ENCODE assay signal across 13 mouse cellular contexts in genomic region chr16:28345323-28345722, GRCm38 (mm10).
DNase-seq lines count a peak whose midpoint lies in the region; ATAC-seq lines count a peak whose summit lies in the region.
"Had no signal": no experiment of that assay in that cellular context is flagged by ENCODE, and none has a peak within 500 bp of the region (broad histone marks: within the 10 kb centered on the region; RNA-seq: fewer than 3 reads in every experiment).

No protein-coding gene starts in this region.

- DNase-seq in hindbrain, embryonic 11.5 days (ENCODE audit: low spot score): peak; percentile 19
- no peak for DNase-seq in hindbrain, embryonic 10.5 days (ENCODE audit: low spot score)
- DNase-seq in midbrain, embryonic 10.5 days (ENCODE audit: low spot score): no peak
- peak; percentile 34 for DNase-seq in right cerebral cortex, postnatal 25 days
- DNase-seq in lung, postnatal 4 days: no peak
- DNase-seq in MN1 (ENCODE audit: low spot score): no peak
- DNase-seq: thymus, postnatal 25 days had no signal

- H3K27ac ChIP-seq in hindbrain, embryonic 11.5 days (ENCODE audit: low read depth, low read length): no peak overlapping the region
- H3K27ac ChIP-seq in hindbrain, embryonic 10.5 days: no peak overlapping the region
- no peak overlapping the region for H3K27ac ChIP-seq in midbrain, embryonic 15.5 days
- H3K27ac ChIP-seq in midbrain, embryonic 10.5 days (replicated peaks): no peak overlapping the region
- no peak overlapping the region for H3K27ac ChIP-seq in hindbrain, embryonic 16.5 days (ENCODE audit: low read depth, low read length)
- H3K27ac ChIP-seq: limb, embryonic 13.5 days; neural tube, embryonic 13.5 days had no signal

- WGBS in hindbrain, embryonic 11.5 days: 53% methylated on average over 6 of the region's 6 CpGs
- WGBS in hindbrain, embryonic 10.5 days: 66% methylated on average over 6 of the region's 6 CpGs
- 51% methylated on average over 6 of the region's 6 CpGs for WGBS in midbrain, embryonic 15.5 days
- 67% methylated on average over 6 of the region's 6 CpGs for WGBS in midbrain, embryonic 10.5 days
- 35% methylated on average over 6 of the region's 6 CpGs for WGBS in hindbrain, embryonic 16.5 days

- no peaks in the 10 kb centered on the region for H3K27me3 ChIP-seq in hindbrain, embryonic 11.5 days (ENCODE audit: control insufficient read depth, insufficient read depth, low read length)
- H3K27me3 ChIP-seq in hindbrain, embryonic 10.5 days (ENCODE audit: insufficient read depth, poor library complexity, severe bottlenecking): no peaks in the 10 kb centered on the region
- H3K27me3 ChIP-seq in midbrain, embryonic 15.5 days (replicated peaks): no peaks in the 10 kb centered on the region
- no peaks in the 10 kb centered on the region for H3K27me3 ChIP-seq in midbrain, embryonic 10.5 days (ENCODE audit: low read depth, poor library complexity, severe bottlenecking)
- H3K27me3 ChIP-seq in hindbrain, embryonic 16.5 days (replicated peaks; ENCODE audit: control insufficient read depth, insufficient read depth, low read length): no peaks in the 10 kb centered on the region
- H3K27me3 ChIP-seq: limb, embryonic 13.5 days; neural tube, embryonic 13.5 days had no signal

- ATAC-seq in hindbrain, embryonic 11.5 days (ENCODE audit: low FRiP score): peak; percentile 45; the same call in 1 of the 2 replicates
- peak; percentile 66; the same call in 1 of the 2 replicates for ATAC-seq in midbrain, embryonic 15.5 days (replicated peaks)
- peak; percentile 94 for ATAC-seq in hindbrain, embryonic 16.5 days
- ATAC-seq: intestine, postnatal 0 days had no signal

- H3K4me3 ChIP-seq in hindbrain, embryonic 11.5 days (ENCODE audit: low read depth, low read length): no peak overlapping the region
- H3K4me3 ChIP-seq in hindbrain, embryonic 10.5 days: no peak overlapping the region
- H3K4me3 ChIP-seq in midbrain, embryonic 15.5 days: no peak overlapping the region
- H3K4me3 ChIP-seq in midbrain, embryonic 10.5 days: no peak overlapping the region
- no peak overlapping the region for H3K4me3 ChIP-seq in hindbrain, embryonic 16.5 days (ENCODE audit: low read length)
- H3K4me3 ChIP-seq: limb, embryonic 13.5 days; neural tube, embryonic 13.5 days had no signal

- H3K4me2 ChIP-seq in hindbrain, embryonic 11.5 days (replicated peaks; ENCODE audit: low read depth, low read length): no peak overlapping the region
- no peak overlapping the region for H3K4me2 ChIP-seq in midbrain, embryonic 15.5 days
- H3K4me2 ChIP-seq in hindbrain, embryonic 16.5 days (ENCODE audit: low read length): no peak overlapping the region
- H3K4me2 ChIP-seq: heart, embryonic 11.5 days; limb, embryonic 13.5 days; neural tube, embryonic 13.5 days had no signal

- no peaks in the 10 kb centered on the region for H3K4me1 ChIP-seq in hindbrain, embryonic 11.5 days (replicated peaks; ENCODE audit: control insufficient read depth, insufficient read depth, low read length)
- no peaks in the 10 kb centered on the region for H3K4me1 ChIP-seq in hindbrain, embryonic 10.5 days (replicated peaks)
- H3K4me1 ChIP-seq in midbrain, embryonic 15.5 days: no peaks in the 10 kb centered on the region
- no peaks in the 10 kb centered on the region for H3K4me1 ChIP-seq in midbrain, embryonic 10.5 days
- no peaks in the 10 kb centered on the region; the same call in 1 of the 2 replicates for H3K4me1 ChIP-seq in hindbrain, embryonic 16.5 days (ENCODE audit: control insufficient read depth, insufficient read depth, low read depth, low read length)
- H3K4me1 ChIP-seq: limb, embryonic 13.5 days; neural tube, embryonic 13.5 days had no signal

- H3K36me3 ChIP-seq in hindbrain, embryonic 11.5 days (ENCODE audit: control insufficient read depth, insufficient read depth, low read length): no peaks in the 10 kb centered on the region
- no peaks in the 10 kb centered on the region for H3K36me3 ChIP-seq in hindbrain, embryonic 10.5 days
- H3K36me3 ChIP-seq in midbrain, embryonic 15.5 days (replicated peaks): no peaks in the 10 kb centered on the region
- H3K36me3 ChIP-seq in midbrain, embryonic 10.5 days: no peaks in the 10 kb centered on the region
- no peaks in the 10 kb centered on the region for H3K36me3 ChIP-seq in hindbrain, embryonic 16.5 days (ENCODE audit: control insufficient read depth, insufficient read depth, low read length)
- H3K36me3 ChIP-seq: limb, embryonic 13.5 days; neural tube, embryonic 13.5 days had no signal

- no peaks in the 10 kb centered on the region for H3K9me3 ChIP-seq in hindbrain, embryonic 11.5 days (ENCODE audit: control insufficient read depth, low read length)
- H3K9me3 ChIP-seq in hindbrain, embryonic 10.5 days: no peaks in the 10 kb centered on the region
- no peaks in the 10 kb centered on the region for H3K9me3 ChIP-seq in midbrain, embryonic 15.5 days
- no peaks in the 10 kb centered on the region for H3K9me3 ChIP-seq in midbrain, embryonic 10.5 days (replicated peaks)
- no peaks in the 10 kb centered on the region for H3K9me3 ChIP-seq in hindbrain, embryonic 16.5 days (ENCODE audit: control insufficient read depth, low read length)
- H3K9me3 ChIP-seq: limb, embryonic 13.5 days; neural tube, embryonic 13.5 days had no signal

- no peak overlapping the region for H3K9ac ChIP-seq in hindbrain, embryonic 11.5 days (ENCODE audit: low read depth, low read length)
- no peak overlapping the region for H3K9ac ChIP-seq in midbrain, embryonic 15.5 days
- no peak overlapping the region for H3K9ac ChIP-seq in hindbrain, embryonic 16.5 days (ENCODE audit: low read depth, low read length)
- H3K9ac ChIP-seq: limb, embryonic 13.5 days; neural tube, embryonic 13.5 days had no signal

Comparison
In these comparisons a context has a peak if more than half of its experiments do, and no peak if none do; other contexts are left out.
1. DNase-seq: peak in hindbrain, embryonic 11.5 days (single experiment) and right cerebral cortex, postnatal 25 days (single experiment); none in hindbrain, embryonic 10.5 days (single experiment), midbrain, embryonic 10.5 days (single experiment), lung, postnatal 4 days (0 of 2) and MN1 (single experiment).
2. Peak in every context shown above with its lines, with median percentiles within 50 percentile points of each other: ATAC-seq.